Mouse (Mus musculus) heart, embryonic 16.5 days (tissue): ENCODE results near the gene Hacl1. TPM values are rescaled to one million over a fixed set of nuclear protein-coding genes. Genes with fewer than 3 reads are reported as not detected.
"Not testable (repeated sequence)": the region's sequence is repeated elsewhere in the genome, so short reads cannot be mapped to it uniquely, and the experiment has no call there.

Experiments used
- ATAC-seq: fragments of 200-750 bp; cut with Nextera tagmentation; replicated peaks from 2 replicates; pipeline ENCODE4 v1.8.0; 2017; ENCODE audit warnings: moderate number of reproducible peaks; ENCODE audit not compliant: insufficient read depth, low FRiP score; ENCODE audit errors: extremely low read depth
- H3K27ac ChIP-seq: fragments of 300-500 bp; sonication (generic); 2 replicates; pipeline ENCODE4 v1.5.1; 2014; ENCODE audit warnings: mild to moderate bottlenecking, low read length, control low read depth, moderate library complexity
- H3K27me3 ChIP-seq: fragments of 300-500 bp; sonication (generic); 2 replicates; pipeline ENCODE4 v1.6.1; 2014; ENCODE audit warnings: low read length, mixed read lengths; ENCODE audit not compliant: control insufficient read depth, insufficient read depth
- H3K36me3 ChIP-seq: fragments of 300-500 bp; sonication (generic); 2 replicates; pipeline ENCODE4 v1.6.1; 2014; ENCODE audit not compliant: control insufficient read depth, insufficient read depth
- H3K4me1 ChIP-seq: fragments of 300-500 bp; sonication (generic); 2 replicates; pipeline ENCODE4 v1.6.1; 2014; ENCODE audit warnings: low read length, mixed read lengths; ENCODE audit not compliant: control insufficient read depth, insufficient read depth
- H3K4me2 ChIP-seq: fragments of 300-500 bp; sonication (generic); 2 replicates; pipeline ENCODE4 v1.6.1; 2014; ENCODE audit warnings: low read depth, mild to moderate bottlenecking, control low read depth, low read length
- H3K4me3 ChIP-seq: fragments of 300-500 bp; sonication (generic); 2 replicates; pipeline ENCODE4 v1.5.1; 2014; ENCODE audit warnings: mild to moderate bottlenecking, control low read depth, low read length
- H3K9ac ChIP-seq: fragments of 300-500 bp; sonication (generic); 2 replicates; pipeline ENCODE4 v1.6.1; 2014; ENCODE audit warnings: low read length, control low read depth
- H3K9me3 ChIP-seq: fragments of 300-500 bp; sonication (generic); replicated peaks from 2 replicates; pipeline ENCODE4 v1.6.1; 2016; ENCODE audit warnings: low read length; ENCODE audit not compliant: control insufficient read depth
- WGBS: fragments of 180-500 bp; shearing (Covaris S2); extraction: QIAGEN DNeasy Blood & Tissue Kit; methylation state at CpG from one replicate; pipeline ENCODE4 v1.1.7; 2014; 5-methylcytosine and 5-hydroxymethylcytosine counted together
- polyA plus RNA-seq: library from polyadenylated mRNA; unstranded; fragments of >200 nt; fragmentation: Nextera tagmentation; extraction: Ambion mirVana; gene quantifications from 2 replicates; pipeline ENCODE4 v1.2.1, GENCODE M21; 2015

Gene Hacl1
- polyA plus RNA-seq, 1 experiment from 2014 or later: 14.3 TPM

DNA sequence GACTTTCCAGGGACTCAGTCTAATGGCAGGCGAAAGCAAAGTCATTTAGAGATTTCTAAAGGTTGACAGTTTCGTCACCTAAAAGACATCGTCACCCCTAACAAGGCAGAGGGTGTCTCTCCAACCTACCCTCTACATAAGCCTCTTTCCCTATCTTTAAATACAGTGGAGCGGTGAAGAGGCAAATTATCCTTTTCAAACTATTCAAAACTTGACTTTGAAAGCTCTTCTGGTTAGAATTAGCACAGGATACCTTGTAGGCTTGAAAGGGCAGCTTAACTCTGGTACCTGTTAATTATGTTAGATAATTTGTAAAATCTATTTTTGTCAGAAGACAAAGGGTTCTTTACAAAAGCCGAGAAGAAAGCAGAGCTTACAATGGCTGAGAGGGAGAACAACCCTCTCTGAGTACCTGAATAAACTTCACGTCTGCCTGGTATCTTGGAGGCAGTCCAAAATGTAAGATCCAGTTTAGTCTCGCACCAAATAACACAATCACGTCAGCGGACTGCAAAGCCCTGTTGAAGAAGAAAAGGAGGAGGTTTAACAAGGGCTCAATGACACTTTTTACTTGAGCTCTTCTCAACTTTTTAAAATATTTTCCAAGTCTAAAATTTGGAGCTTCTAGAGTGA is 20.4 kb downstream of the Hacl1 start:
- WGBS: 56% methylated on average over 9 of the region's 9 CpGs
- ATAC-seq: no peak
- Histone ChIP-seq H3K4me1 (peaks cover 3% of the 10 kb centered on the region; the same call in 1 of the 2 replicates), H3K27me3 (no peaks in the 10 kb centered on the region), H3K27ac (no peak overlapping the region), H3K36me3 (0 out of 2 replicates have a peak, but pooled peaks cover 4% of the 10 kb centered on the region), H3K9ac (no peak overlapping the region), H3K9me3 (no peaks in the 10 kb centered on the region), H3K4me3 (no peak overlapping the region), H3K4me2 (no peak overlapping the region)

DNA sequence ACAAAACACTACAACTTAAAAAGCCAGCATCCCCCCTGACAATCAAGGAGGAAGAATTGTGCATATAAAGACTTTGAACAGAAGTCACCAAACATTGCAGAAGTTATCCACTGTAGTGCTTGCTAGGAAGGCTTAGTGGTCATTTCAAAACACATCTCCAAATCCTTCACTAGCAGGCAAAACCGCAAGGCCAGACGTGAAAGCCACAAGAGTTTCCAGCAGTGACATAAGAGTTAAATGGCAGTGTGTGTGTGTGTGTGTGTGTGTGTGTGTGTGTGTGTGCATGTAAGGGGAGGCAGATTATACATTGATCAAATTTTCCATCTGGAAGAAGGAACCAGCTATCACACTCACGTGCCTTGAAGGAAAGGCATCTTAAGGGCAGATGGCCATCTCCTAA is 23.1 kb downstream of the Hacl1 start:
- Histone ChIP-seq H3K9me3 (no peaks in the 10 kb centered on the region), H3K4me1 (peaks cover 3% of the 10 kb centered on the region; the same call in 1 of the 2 replicates), H3K27ac (no peak overlapping the region), H3K27me3 (no peaks in the 10 kb centered on the region), H3K4me3 (no peak overlapping the region), H3K4me2 (no peak overlapping the region), H3K36me3 (peaks cover 4% of the 10 kb centered on the region; the same call in 1 of the 2 replicates), H3K9ac (no peak overlapping the region)
- WGBS: 66% methylated on average over 3 of the region's 3 CpGs
- no peak for ATAC-seq

DNA sequence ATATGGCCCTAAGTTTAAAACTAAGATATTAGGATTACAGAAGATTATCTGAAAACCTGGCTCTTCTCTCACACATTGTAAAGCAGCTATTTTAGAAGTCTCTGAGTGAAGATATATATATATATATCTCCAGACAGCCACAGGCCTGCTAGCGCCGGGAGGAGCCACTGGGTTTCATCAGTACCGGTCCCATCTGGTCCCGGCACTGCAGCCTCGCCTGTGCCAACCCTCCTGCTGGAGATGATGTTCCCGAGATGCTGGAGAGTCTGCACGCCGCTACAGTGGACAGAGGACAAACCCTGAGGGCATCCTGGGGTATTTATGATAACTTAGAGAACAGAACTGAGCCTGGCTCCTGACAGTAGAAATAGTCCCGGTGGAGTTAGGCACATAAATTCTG is 23.9 kb downstream of the Hacl1 start:
- Histone ChIP-seq H3K4me2 (no peak overlapping the region), H3K27me3 (no peaks in the 10 kb centered on the region), H3K36me3 (peaks cover 7% of the 10 kb centered on the region; the same call in 1 of the 2 replicates), H3K9ac (no peak overlapping the region), H3K4me3 (no peak overlapping the region), H3K9me3 (no peaks in the 10 kb centered on the region), H3K27ac (no peak overlapping the region), H3K4me1 (peaks cover 3% of the 10 kb centered on the region; the same call in 1 of the 2 replicates)
- WGBS: 81% methylated on average over 9 of the region's 9 CpGs
- ATAC-seq: no peak

DNA sequence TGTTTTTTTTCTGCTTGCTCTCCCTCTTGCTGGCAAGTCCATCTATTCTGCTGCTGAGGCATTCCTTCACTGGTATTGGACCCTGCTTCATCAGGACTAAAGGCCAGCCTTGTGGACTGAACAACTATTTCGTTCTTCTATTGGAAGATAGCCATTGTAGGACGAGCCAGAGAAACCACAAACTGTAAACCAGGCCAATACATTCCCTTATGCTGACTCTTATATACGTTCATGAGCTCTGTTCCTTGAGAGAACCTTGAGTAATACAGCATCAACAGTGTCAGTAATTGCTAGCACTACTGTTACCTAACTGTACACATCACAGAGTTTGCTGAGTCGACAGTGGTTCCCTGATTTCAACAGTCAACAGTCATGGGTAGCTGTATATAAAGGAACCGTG is 27.4 kb downstream of the Hacl1 start:
- Histone ChIP-seq H3K4me3 (no peak overlapping the region), H3K36me3 (peaks cover 7% of the 10 kb centered on the region; the same call in 1 of the 2 replicates), H3K4me2 (no peak overlapping the region), H3K9me3 (no peaks in the 10 kb centered on the region), H3K27me3 (no peaks in the 10 kb centered on the region), H3K9ac (no peak overlapping the region), H3K27ac (no peak overlapping the region), H3K4me1 (no peaks in the 10 kb centered on the region)
- ATAC-seq: no peak
- 78% methylated on average over 5 of the region's 5 CpGs for WGBS

DNA sequence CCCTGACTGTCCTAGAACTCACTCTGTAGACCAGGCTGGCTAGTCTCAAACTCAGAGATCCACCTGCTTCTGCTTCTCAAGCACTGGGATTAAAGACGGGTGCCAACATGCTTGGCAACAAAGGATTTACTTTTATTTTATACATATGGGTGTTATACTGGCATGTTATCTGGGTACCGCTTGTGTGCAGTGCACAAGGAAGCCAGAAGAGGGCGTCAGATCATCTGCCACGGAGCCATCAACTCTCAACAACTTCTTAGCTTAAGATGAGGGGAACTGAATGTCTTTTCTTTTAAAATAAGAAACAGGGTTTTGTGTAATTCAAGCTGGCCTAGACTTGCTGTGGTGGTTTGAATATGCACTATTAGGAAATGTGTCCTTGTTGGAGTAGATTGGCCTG is 29.1 kb downstream of the Hacl1 start:
- H3K4me1 ChIP-seq: no peaks in the 10 kb centered on the region
- no peak overlapping the region for H3K27ac ChIP-seq
- no peak overlapping the region for H3K4me3 ChIP-seq
- no peaks in the 10 kb centered on the region for H3K9me3 ChIP-seq
- WGBS: 64% methylated on average over 4 of the region's 4 CpGs
- H3K9ac ChIP-seq: no peak overlapping the region
- H3K4me2 ChIP-seq: no peak overlapping the region
- no peak for ATAC-seq
- H3K36me3 ChIP-seq: peaks cover 5% of the 10 kb centered on the region; the same call in 1 of the 2 replicates
- H3K27me3 ChIP-seq: no peaks in the 10 kb centered on the region

DNA sequence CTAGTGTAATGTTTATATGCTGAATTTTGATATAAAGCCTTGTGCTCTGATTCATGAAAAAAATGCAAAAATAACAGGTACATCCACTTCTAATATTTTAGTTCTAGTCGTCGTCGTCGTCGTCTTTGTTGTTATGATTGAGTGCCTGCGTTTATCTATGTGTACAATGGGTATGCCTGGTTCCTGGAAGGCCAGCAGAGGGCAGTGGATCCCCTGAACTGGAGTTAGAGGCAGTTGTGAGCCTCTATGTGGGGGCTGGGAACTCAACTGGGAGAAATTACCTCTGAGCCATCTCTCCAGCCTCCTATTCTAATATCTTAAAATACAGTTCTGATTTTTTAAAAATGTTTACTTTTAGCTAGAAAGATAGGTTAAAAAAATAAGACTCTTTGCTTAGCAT is 35.6 kb downstream of the Hacl1 start:
- WGBS: 46% methylated on average over 6 of the region's 6 CpGs
- no peaks in the 10 kb centered on the region for H3K4me1 ChIP-seq
- no peak overlapping the region for H3K4me3 ChIP-seq
- no peak overlapping the region for H3K27ac ChIP-seq
- no peaks in the 10 kb centered on the region for H3K36me3 ChIP-seq
- H3K27me3 ChIP-seq: no peaks in the 10 kb centered on the region
- H3K4me2 ChIP-seq: no peak overlapping the region
- ATAC-seq: no peak
- no peaks in the 10 kb centered on the region for H3K9me3 ChIP-seq
- no peak overlapping the region for H3K9ac ChIP-seq

DNA sequence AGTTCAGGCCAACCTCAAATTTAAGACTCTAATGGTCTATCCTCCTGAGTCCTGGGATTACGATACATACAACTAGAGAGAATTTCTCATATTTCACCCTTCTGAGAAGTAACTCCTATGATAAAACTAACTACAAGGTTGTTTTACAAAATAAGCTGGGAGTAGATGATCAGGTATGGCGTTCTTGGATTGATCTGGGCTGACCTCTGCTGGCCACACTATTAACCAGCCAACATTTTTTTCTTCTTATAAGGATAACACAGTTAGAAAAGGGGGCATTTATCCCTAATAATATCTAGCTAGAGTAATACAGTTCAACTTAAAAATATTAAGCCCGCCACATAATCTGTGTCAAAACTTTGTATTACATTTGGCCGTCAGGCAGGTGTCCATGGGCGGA is 36.2 kb downstream of the Hacl1 start:
- Histone ChIP-seq H3K4me3 (no peak overlapping the region), H3K9ac (no peak overlapping the region), H3K4me1 (no peaks in the 10 kb centered on the region), H3K27ac (no peak overlapping the region), H3K9me3 (no peaks in the 10 kb centered on the region), H3K36me3 (no peaks in the 10 kb centered on the region), H3K4me2 (no peak overlapping the region), H3K27me3 (no peaks in the 10 kb centered on the region)
- 61% methylated on average over 5 of the region's 5 CpGs for WGBS
- ATAC-seq: no peak

DNA sequence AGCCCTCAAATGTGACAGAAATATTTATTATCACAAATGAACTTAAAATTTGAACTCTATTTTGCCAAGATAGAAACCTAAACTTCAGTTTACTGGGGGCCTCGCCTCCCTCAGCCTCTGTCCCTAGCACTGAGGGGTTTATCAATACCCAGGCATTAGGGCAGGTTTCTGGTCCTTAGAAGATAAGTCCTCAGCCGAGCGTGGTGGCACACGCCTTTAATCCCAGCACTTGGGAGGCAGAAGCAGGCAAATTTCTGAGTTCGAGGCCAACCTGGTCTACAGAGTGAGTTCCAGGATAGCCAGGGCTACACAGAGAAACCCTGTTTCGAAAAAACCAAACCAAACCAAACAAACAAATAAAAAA is 38.5 kb downstream of the Hacl1 start:
- not testable (repeated sequence) for ATAC-seq, H3K27ac ChIP-seq, H3K9me3 ChIP-seq, H3K4me2 ChIP-seq, H3K9ac ChIP-seq, H3K4me1 ChIP-seq, H3K36me3 ChIP-seq, H3K27me3 ChIP-seq, H3K4me3 ChIP-seq
- WGBS: 72% methylated on average over 6 of the region's 6 CpGs

DNA sequence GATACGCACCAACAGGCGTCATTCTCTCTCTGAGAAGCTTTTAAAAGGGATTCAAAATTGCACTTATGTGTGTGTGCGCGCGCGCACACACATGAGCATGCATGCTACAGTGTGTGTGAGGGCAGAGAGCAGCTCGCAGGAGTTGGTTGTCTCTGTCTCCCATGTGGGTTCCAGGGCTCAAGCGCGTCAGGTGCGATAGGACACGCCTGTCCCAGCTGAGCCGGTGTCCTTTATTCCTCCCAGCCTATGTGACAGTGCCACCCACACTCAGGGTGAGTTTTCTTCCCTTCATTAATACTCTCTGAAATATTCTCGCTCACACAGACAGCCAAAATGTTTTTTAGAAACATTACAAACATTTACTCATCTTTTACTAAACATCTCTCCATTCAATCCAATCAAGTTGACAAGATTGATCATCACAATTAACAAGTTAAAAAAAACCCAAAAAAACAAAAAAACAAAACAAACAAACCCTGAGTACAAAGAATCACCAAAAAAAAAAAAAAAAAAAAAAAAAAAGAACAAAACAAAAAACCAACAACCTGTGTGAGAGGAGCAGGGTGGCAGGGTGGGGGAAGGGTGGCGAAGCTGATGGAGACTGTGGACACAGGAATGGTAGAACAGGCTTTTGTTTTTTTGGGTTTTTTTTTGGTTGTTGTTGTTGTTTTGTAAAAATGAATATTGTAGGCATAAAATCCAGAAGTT is 39.0 kb downstream of the Hacl1 start:
- H3K9ac ChIP-seq: no peak overlapping the region
- WGBS: 90% methylated on average over 14 of the region's 14 CpGs
- H3K27ac ChIP-seq: no peak overlapping the region
- no peaks in the 10 kb centered on the region for H3K4me1 ChIP-seq
- H3K4me3 ChIP-seq: no peak overlapping the region
- no peak for ATAC-seq
- no peaks in the 10 kb centered on the region for H3K9me3 ChIP-seq
- no peaks in the 10 kb centered on the region for H3K36me3 ChIP-seq
- no peaks in the 10 kb centered on the region for H3K27me3 ChIP-seq
- no peak overlapping the region for H3K4me2 ChIP-seq
